Mouse (Mus musculus) embryonic fibroblast, embryonic 13.5 days (primary cell): ENCODE results near the gene Dlx2.

Experiments used
- CTCF ChIP-seq: IDR thresholded peaks from 2 replicates; pipeline ENCODE4 v1.5.1; 2011; ENCODE audit warnings: mild to moderate bottlenecking, control low read depth, low read length, moderate library complexity, borderline replicate concordance; ENCODE audit not compliant: insufficient read depth
- POLR2A ChIP-seq: IDR thresholded peaks from 2 replicates; pipeline ENCODE4 v1.6.1; 2011; ENCODE audit warnings: low read depth, mild to moderate bottlenecking, control low read depth, low read length, moderate library complexity

DNA sequence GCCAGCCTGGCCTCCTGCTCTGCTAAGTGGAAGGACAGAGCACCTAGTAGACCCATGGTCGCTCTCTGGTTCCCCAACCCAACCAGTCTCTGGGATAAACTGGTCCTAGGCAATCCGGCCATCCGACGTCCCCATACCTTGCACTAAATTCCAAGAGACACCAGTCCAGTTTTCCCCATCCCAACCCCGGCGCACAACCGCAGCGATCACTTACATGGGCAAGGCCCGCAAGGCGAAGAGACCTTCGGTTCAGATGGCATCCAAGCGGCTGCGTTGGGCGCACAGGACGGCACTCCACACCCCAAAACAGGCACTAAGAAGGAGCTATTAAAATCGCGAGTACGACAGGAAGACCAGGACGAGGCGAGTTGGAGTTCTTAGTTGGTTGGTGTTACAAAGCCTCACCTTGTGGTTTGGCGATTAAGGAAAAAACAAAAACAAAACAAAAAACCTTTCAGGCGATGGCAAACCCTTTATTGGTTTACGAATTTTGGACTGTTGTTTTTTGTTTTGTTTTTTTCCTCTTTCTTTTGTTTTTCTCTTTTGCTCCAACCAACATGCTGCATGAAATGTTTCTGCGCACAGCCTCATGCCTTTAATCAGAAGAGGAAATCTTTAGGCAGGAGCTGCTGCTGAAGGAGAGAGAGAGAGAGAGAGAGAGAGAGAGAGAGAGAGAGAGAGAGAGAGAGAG lies 19.1 kb downstream of the Dlx2 start:
- TF ChIP-seq POLR2A (no peak), CTCF (no peak)
